Mouse (Mus musculus) megakaryocyte-erythroid progenitor cell, adult 5-6 weeks (primary cell): ENCODE results near the gene Tmem45b. TPM values are rescaled to one million over a fixed set of nuclear protein-coding genes. Genes with fewer than 3 reads are reported as not detected.

Source experiments
- ATAC-seq: replicated peaks from 2 replicates; pipeline ENCODE4 v1.8.0; 2016; ENCODE audit warnings: mild to moderate bottlenecking, inconsistent platforms; ENCODE audit not compliant: severe bottlenecking, poor library complexity, low FRiP score, low TSS enrichment
- total RNA-seq, 2 experiments: library from RNA; stranded (forward) in 1 of 2; stranded (reverse) in 1 of 2; fragments of 200-1000, 215-1000 nt in 1 of 2; fragments of >200 nt in 1 of 2; fragmentation: Nextera tagmentation in 1 of 2; gene quantifications; 2 replicates each; pipeline ENCODE4 v1.2.3; 2014 to 2017

Tmem45b gene
- total RNA-seq, 2 experiments from 2014 or later: not detected

DNA sequence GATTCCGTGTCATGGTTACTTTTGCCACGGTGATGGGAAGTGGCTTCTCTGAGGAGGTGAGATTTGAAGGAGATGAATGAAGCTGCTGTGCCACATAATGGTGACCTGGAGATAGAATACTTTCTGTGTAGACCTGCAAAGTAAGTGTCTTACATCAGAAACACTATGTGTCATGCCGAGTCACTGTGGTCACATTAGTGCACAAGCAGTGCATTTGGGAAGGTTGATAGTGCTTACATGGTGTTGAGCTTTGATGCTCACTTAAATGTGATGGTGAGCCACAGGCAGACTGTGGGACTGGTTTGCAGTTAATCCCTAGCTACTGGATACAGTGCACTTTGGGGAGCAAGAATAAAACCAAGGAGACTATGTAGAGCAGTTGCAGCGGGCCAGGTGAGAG lies 52.1 kb downstream of the Tmem45b start:
- ATAC-seq: no peak

DNA sequence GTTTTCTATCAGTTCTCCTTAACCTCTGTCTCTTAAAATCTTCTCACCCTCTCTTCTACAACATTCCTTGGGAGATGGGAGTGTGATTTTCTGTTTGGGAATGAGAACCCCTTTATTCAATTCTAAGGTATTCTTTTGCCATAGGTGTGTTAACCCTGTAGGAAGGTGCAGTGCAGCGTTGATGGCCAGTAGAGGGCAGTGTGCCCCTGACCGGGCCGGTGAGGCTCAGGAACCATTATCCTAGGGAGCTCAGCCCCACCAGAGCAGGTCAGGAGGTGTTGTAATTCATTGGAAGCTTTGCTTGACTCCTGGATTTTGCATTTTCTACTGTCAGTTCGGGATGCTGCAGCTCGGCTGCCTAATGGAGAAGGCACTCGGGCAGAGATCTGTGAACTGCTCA lies 59.0 kb downstream of the Tmem45b start:
- ATAC-seq: peak; percentile 80

DNA sequence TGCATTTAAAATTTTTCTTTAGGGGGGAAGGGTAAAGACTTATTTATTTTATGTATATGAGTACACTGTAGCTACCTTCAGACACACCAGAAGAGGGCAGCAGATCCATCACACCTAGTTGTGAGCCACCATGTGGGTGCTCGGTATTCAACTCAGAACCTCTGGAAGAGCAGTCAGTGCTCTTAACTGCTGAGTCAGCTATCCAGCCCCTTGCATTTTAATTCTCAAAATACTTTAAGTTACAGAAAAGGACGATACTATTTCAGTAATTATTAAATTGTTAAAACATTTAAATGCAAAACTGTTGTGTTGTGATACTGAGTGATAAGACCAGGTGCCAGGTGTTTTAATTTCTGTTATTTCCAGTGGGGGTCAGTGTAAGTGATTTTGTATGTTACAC lies 60.0 kb downstream of the Tmem45b start:
- ATAC-seq: no peak

DNA sequence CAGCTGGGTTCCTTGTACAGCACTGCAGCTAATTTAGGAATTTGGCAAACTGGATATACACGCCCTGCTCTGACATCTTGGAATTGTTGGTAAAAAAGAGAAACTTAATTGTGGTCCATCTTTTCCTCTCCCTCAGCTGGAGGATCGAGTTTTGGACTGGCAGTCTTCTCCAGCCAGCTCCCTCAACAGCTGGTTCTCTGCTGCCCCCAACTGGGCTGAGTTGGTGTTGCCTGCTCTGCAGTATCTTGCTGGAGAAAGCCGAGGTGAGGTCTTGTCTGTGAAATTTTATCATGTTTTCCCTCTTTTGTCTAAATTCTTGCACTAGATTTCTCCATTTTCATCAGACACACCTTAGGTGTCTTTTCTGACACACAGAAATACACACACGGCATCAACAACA lies 63.8 kb downstream of the Tmem45b start:
- peak; percentile 87 for ATAC-seq

DNA sequence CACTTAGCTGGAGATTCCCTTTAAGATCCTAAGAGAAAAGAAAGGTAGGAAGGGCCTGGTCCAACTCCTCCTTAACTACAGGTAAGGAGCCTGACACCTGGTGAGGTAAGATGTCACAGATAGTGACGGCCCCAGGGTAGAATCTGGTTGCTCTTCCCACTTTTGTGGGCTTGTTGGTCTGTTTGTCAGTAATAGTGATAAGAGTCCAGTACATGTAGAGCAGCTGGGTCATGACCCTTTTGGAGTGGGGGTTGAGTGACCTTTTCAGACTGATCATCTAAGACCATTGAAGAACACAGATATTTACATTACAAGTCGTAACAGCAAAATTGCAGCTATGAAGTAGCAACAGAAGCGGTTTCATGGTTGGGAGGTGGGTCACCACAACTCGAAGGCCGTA lies 77.1 kb downstream of the Tmem45b start:
- ATAC-seq: no peak

DNA sequence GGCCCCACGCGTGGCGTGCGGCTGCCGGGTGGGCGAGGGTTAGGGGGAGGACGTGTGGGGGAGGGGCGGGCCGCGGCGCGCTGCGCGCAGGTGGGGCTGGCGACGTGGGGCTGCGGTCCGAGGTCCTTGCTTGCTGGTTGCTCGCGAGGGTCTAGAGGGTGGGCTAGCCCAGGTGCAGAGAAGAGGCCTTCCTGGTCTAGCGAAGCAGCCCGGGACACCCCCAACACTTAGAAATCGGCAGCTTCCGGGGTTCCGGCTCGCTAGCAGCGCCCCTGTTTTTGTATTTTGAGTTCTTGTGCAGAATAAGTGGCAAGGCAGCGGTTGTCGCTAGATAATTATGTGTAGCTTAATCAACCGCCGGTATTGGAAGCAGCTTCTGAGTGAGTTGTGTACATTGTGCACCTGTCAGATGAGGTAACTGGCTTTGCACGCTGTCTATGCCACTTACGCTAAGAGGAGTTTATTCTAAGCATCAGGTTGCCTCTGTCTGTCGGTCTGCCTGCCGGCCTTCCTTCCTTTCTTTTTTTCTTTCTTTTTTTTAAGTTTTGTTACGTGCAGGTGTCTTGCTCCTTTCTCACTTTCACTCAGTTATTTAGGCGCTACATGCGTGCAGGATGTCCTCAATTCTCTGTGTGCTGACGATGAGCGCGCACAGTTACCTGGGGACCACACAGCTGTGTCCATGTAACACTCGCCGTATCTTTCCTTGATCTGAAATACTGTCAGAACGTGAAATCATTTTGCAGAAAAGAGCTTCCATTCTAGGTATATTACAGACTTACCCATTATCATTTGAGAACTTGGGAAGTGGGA lies 77.7 kb downstream of the Tmem45b start:
- peak; percentile 31 for ATAC-seq

DNA sequence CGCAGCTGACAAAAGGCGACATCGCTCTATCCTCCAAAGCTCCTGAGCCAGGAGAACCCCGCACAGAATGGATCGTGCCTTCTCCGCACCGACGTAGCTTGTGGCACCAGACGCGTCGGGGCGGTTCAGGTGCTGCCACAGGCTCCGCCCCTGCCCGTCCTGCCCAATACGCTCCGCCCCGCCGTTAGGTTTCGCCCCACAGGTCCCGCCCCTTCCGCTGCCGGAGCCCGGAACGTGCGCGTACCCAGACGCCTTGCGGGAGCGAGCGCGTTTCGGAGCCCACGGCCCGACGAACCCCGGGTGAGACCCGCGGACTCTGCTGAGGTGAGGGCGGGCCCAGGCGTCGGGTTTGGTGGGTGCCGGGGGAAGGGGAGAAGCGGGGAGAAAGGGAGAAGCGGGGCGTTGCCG lies 78.3 kb downstream of the Tmem45b start, which contains the start of gene Nfrkb:
Gene Nfrkb, plus strand, starts transcription at position 246 of the 408 bp plus-strand sequence.
- ATAC-seq: peak; percentile 99

DNA sequence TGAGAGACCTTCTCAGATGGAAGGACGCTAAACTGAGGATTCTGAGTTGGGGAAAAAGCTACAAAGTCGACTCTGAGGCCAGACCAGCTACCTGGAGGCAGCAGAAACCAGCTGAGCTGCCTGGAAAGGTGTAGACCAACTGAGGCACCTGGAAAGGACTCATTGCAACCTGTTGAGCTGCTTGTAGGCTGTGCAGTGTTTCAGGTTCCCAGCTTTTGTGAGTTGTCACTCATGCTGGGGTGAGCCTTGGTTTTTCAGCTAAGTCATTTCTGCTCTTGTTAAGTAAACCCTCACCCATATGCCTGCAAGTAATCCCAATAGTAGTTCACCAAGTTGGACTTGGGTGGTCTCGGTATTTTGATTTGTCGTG lies 78.8 kb downstream of the Tmem45b start:
- peak; percentile 9; the same call in 1 of the 2 replicates for ATAC-seq

DNA sequence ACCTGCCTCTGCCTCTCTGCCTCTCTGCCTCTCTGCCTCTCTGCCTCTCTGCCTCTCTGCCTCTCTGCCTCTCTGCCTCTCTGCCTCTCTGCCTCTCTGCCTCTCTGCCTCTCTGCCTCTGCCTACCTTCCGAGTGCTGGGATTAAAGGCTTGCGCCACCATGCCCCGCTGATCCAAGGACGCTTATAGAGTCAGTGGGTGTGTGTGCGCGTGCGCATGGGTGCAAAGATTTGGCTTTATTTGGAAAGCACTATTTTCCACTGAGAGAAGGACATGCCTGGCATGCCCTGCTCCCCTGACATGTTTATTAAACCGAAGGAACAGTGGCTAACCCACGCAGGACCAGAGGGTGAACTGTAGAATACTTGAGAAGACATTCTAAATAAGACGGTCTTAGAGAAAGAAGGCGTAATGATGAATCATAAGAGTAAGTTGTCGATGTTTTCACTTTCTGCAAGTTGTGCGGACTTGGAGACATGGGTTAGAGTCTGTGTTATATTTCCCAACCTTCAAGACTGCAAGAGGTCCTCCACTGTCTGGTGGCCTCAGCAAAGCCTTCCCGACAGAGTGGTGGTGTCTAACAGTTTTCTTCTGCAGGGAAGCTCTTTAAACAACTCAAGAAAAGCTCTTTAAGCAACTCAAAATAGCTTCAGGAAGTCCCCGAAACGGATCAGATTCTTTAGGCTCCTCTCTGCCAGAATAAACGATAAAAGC lies 79.3 kb downstream of the Tmem45b start:
- no peak for ATAC-seq

DNA sequence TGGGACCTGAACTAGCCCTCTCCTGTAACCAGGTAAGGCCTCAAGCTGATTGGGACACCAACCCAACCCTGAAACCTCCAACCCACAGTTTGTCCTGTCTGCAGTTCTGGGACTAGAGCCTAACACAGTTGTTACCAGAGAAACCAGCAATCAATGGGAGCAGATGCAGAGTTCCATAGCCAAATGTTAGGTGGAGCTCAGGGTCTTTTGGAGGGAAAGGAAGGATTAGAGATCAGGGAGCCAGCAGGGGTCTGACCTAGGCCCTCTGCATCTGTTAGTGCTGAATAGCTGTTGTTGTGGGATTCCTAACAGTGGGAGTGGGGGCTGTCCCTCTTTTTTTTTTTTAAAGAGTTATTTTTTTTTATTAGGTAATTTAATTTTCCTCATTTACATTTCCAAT lies 87.6 kb downstream of the Tmem45b start:
- ATAC-seq: no peak

Other genes with a start within 250 kb of the Tmem45b start
- 14.0 and 20.2 TPM in 2 replicates for gene Prdm10, start 183.9 kb downstream of the Tmem45b start, total RNA-seq (2014; fragmentation: Nextera tagmentation)
- 8.8 and 10.1 TPM in 2 replicates for gene Prdm10, start 183.9 kb downstream of the Tmem45b start, total RNA-seq (2017)
- gene Nfrkb, start 78.3 kb downstream of the Tmem45b start, total RNA-seq (2014; fragmentation: Nextera tagmentation): 33.4 and 60.1 TPM in 2 replicates
- 24.5 and 36.8 TPM in 2 replicates for gene Nfrkb, start 78.3 kb downstream of the Tmem45b start, total RNA-seq (2017)